ENCODE assay signal across 8 mouse cellular contexts in the genomic region with DNA sequence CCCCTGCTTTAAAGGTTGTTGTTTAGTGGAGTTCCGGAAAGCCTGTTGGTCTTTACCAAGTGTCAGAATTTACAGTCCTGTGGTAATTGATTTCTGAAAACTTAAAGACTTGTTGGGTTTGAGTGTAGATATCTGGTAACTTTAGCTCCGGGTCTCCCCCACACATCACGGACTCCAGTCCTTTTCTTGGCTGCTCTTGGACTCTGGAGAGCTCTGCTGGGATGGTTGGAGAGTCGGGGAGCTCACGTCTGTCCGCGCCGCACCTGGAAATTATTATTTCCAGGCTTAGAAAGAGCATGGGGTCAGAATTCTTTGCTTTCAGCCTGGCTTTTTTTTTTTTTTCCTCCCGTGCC. TPM values are rescaled to one million over a fixed set of nuclear protein-coding genes. Genes with fewer than 3 reads are reported as not detected.
DNase-seq lines count a peak whose midpoint lies in the region; ATAC-seq and TF ChIP-seq lines count a peak whose summit lies in the region.

No protein-coding gene starts in this region.

- no peak for TF ChIP-seq POLR2A in bone marrow macrophage, adult 2 months (IDR thresholded peaks at IDR 0.05; ENCODE audit: borderline replicate concordance, low read depth, low read length)

- H3K4me3 ChIP-seq in kidney, embryonic 15.5 days (replicated peaks): peak overlapping the region; percentile 95
- peak overlapping the region; percentile 76 for H3K4me3 ChIP-seq in bone marrow macrophage, adult 2 months (ENCODE audit: insufficient read depth, low read length)
- peak overlapping the region; percentile 91 for H3K4me3 ChIP-seq in hindbrain, embryonic 10.5 days
- peak overlapping the region; percentile 90 for H3K4me3 ChIP-seq in midbrain, embryonic 11.5 days (ENCODE audit: low read depth, low read length)

- H3K27me3 ChIP-seq in kidney, embryonic 15.5 days: no peaks in the 10 kb centered on the region
- no peaks in the 10 kb centered on the region for H3K27me3 ChIP-seq in hindbrain, embryonic 10.5 days (ENCODE audit: insufficient read depth, poor library complexity, severe bottlenecking)
- no peaks in the 10 kb centered on the region for H3K27me3 ChIP-seq in midbrain, embryonic 11.5 days (ENCODE audit: control insufficient read depth, insufficient read depth, low read length)

- no peak for DNase-seq in kidney, postnatal 25 days
- DNase-seq in hindbrain, embryonic 10.5 days (ENCODE audit: low spot score): no peak
- no peak for DNase-seq in midbrain, embryonic 11.5 days (ENCODE audit: low spot score, missing footprints)
- DNase-seq in adrenal gland, postnatal 25 days: no peak
- no peak for DNase-seq in thymus, postnatal 10 days (ENCODE audit: low spot score in 2 of 2)
- DNase-seq in adrenal gland, postnatal 14 days: no peak

- H3K9me3 ChIP-seq in kidney, embryonic 15.5 days (replicated peaks): no peaks in the 10 kb centered on the region
- H3K9me3 ChIP-seq in hindbrain, embryonic 10.5 days: no peaks in the 10 kb centered on the region
- no peaks in the 10 kb centered on the region for H3K9me3 ChIP-seq in midbrain, embryonic 11.5 days (ENCODE audit: control insufficient read depth, low read length)

- ATAC-seq in kidney, embryonic 15.5 days (replicated peaks; ENCODE audit: low FRiP score): peak; percentile 2; the same call in 1 of the 2 replicates
- no peak for ATAC-seq in midbrain, embryonic 11.5 days (ENCODE audit: low FRiP score)

- under 1% methylated on average over 9 of the region's 9 CpGs for WGBS in kidney, embryonic 15.5 days
- 0% methylated on average over 9 of the region's 9 CpGs for WGBS in hindbrain, embryonic 10.5 days
- WGBS in midbrain, embryonic 11.5 days: under 1% methylated on average over 9 of the region's 9 CpGs

- peak overlapping the region; percentile 76 for H3K4me2 ChIP-seq in kidney, embryonic 15.5 days
- H3K4me2 ChIP-seq in midbrain, embryonic 11.5 days: peak overlapping the region; percentile 63

- TF ChIP-seq CTCF in bone marrow macrophage, adult 2 months (IDR thresholded peaks at IDR 0.05; ENCODE audit: low read depth, low read length): no peak

- H3K9ac ChIP-seq in kidney, embryonic 15.5 days: peak overlapping the region; percentile 94
- peak overlapping the region; percentile 89 for H3K9ac ChIP-seq in midbrain, embryonic 11.5 days (ENCODE audit: low read length)

- peak overlapping the region; percentile 95 for H3K27ac ChIP-seq in kidney, embryonic 15.5 days
- H3K27ac ChIP-seq in bone marrow macrophage, adult 2 months (ENCODE audit: insufficient read depth, low read depth, low read length): no peak overlapping the region; the same call in 1 of the 2 replicates
- H3K27ac ChIP-seq in hindbrain, embryonic 10.5 days: peak overlapping the region; percentile 96
- H3K27ac ChIP-seq in midbrain, embryonic 11.5 days (ENCODE audit: low read depth, low read length): no peak overlapping the region

- 0 out of 2 replicates have a peak, but pooled peaks cover 2% of the 10 kb centered on the region for H3K36me3 ChIP-seq in kidney, embryonic 15.5 days
- H3K36me3 ChIP-seq in hindbrain, embryonic 10.5 days: 0 out of 2 replicates have a peak, but pooled peaks cover 3% of the 10 kb centered on the region
- no peaks in the 10 kb centered on the region for H3K36me3 ChIP-seq in midbrain, embryonic 11.5 days (ENCODE audit: control insufficient read depth, insufficient read depth, low read length)

- peaks cover 22% of the 10 kb centered on the region for H3K4me1 ChIP-seq in kidney, embryonic 15.5 days
- peaks cover 15% of the 10 kb centered on the region for H3K4me1 ChIP-seq in bone marrow macrophage, adult 2 months (ENCODE audit: control insufficient read depth, insufficient read depth, low read length)
- H3K4me1 ChIP-seq in hindbrain, embryonic 10.5 days (replicated peaks): peaks cover 20% of the 10 kb centered on the region
- peaks cover 4% of the 10 kb centered on the region; the same call in 1 of the 2 replicates for H3K4me1 ChIP-seq in midbrain, embryonic 11.5 days (ENCODE audit: control insufficient read depth, insufficient read depth, low read length)

RNA-seq across cellular contexts. Expression of gene Ric1, which starts 1.1 kb away (rescaled TPM):
- 14.2 and 14.6 TPM in 2 replicates for polyA plus RNA-seq in kidney, embryonic 15.5 days (2015; fragmentation: Nextera tagmentation; extraction: Ambion mirVana)
- polyA plus RNA-seq in bone marrow macrophage, adult 2 months (2012; ENCODE audit: insufficient read depth, insufficient read length, missing spikeins): 22.5 and 23.1 TPM in 2 replicates
- 10.2 and 11.5 TPM in 2 replicates for polyA plus RNA-seq in hindbrain, embryonic 10.5 days (2016; fragmentation: Nextera tagmentation; extraction: Ambion mirVana)
- polyA plus RNA-seq in midbrain, embryonic 11.5 days (2014; fragmentation: Nextera tagmentation; extraction: Ambion mirVana): 10.8 and 11.8 TPM in 2 replicates
- 36.3 and 40.9 TPM in 2 replicates for total RNA-seq in adrenal gland, postnatal 25 days (2021)
- 52.1 and 53.6 TPM in 2 replicates for total RNA-seq in adrenal gland, postnatal 14 days (2021)

Comparison
In these comparisons a context has a peak if more than half of its experiments do, and no peak if none do; other contexts are left out.
1. H3K27ac ChIP-seq: peak in kidney, embryonic 15.5 days (single experiment) and hindbrain, embryonic 10.5 days (single experiment); none in bone marrow macrophage, adult 2 months (single experiment) and midbrain, embryonic 11.5 days (single experiment).
2. Peak in every context shown above with its lines, with median percentiles within 50 percentile points of each other: H3K4me3 ChIP-seq.